Mouse (Mus musculus): ENCODE measurements around the gene Hdac5. TPM values are rescaled to one million over a fixed set of nuclear protein-coding genes. Genes with fewer than 3 reads are reported as not detected.

The Hdac5 gene
- polyA plus RNA-seq, 1 experiment = 68.9 TPM

GRCm38 (mm10) chr11:102207825-102208777, 21.9 kb downstream of the Hdac5 start:
- Histone ChIP-seq H3K4me1 (ENCODE audit: control insufficient read depth, insufficient read depth, low read length) (peaks cover 2% of the 10 kb centered on the region), H3K4me3 (ENCODE audit: control insufficient read depth, low read depth, low read length) (no peak overlapping the region), H3K27ac (ENCODE audit: control insufficient read depth, insufficient read depth, low read depth, low read length) (no peak overlapping the region), H3K27me3 (ENCODE audit: control insufficient read depth, insufficient read depth, low read length) (no peaks in the 10 kb centered on the region), H3K36me3 (ENCODE audit: control insufficient read depth, insufficient read depth, low read length) (no peaks in the 10 kb centered on the region)
- TF ChIP-seq CTCF (IDR thresholded peaks at IDR 0.05; ENCODE audit: control insufficient read depth, insufficient read depth, insufficient replicate concordance, low read depth, low read length) (no peak), POLR2A (IDR thresholded peaks at IDR 0.05; ENCODE audit: control insufficient read depth, low read depth, low read length) (no peak)

- H3K4me3 ChIP-seq (ENCODE audit: control insufficient read depth, low read depth, low read length) = no peak overlapping the region
- no peaks in the 10 kb centered on the region for H3K36me3 ChIP-seq (ENCODE audit: control insufficient read depth, insufficient read depth, low read length)
- TF ChIP-seq POLR2A (IDR thresholded peaks at IDR 0.05; ENCODE audit: control insufficient read depth, low read depth, low read length) (no peak), CTCF (IDR thresholded peaks at IDR 0.05; ENCODE audit: control insufficient read depth, insufficient read depth, insufficient replicate concordance, low read depth, low read length) (no peak)
- H3K4me1 ChIP-seq (ENCODE audit: control insufficient read depth, insufficient read depth, low read length) = peaks cover 2% of the 10 kb centered on the region
- H3K27ac ChIP-seq (ENCODE audit: control insufficient read depth, insufficient read depth, low read depth, low read length) = no peak overlapping the region
- no peaks in the 10 kb centered on the region for H3K27me3 ChIP-seq (ENCODE audit: control insufficient read depth, insufficient read depth, low read length)
Measured at GRCm38 (mm10) chr11:102206481-102206880, 23.5 kb downstream of the Hdac5 start.

GRCm38 (mm10) chr11:102201408-102201821, 28.6 kb downstream of the Hdac5 start:
- no peak overlapping the region for H3K27ac ChIP-seq (ENCODE audit: control insufficient read depth, insufficient read depth, low read depth, low read length)
- H3K36me3 ChIP-seq (ENCODE audit: control insufficient read depth, insufficient read depth, low read length) = no peaks in the 10 kb centered on the region; the same call in 1 of the 2 replicates
- peaks cover 6% of the 10 kb centered on the region for H3K4me1 ChIP-seq (ENCODE audit: control insufficient read depth, insufficient read depth, low read length)
- no peak overlapping the region for H3K4me3 ChIP-seq (ENCODE audit: control insufficient read depth, low read depth, low read length)
- TF ChIP-seq POLR2A (IDR thresholded peaks at IDR 0.05; ENCODE audit: control insufficient read depth, low read depth, low read length) = no peak
- TF ChIP-seq CTCF (IDR thresholded peaks at IDR 0.05; ENCODE audit: control insufficient read depth, insufficient read depth, insufficient replicate concordance, low read depth, low read length) = no peak
- no peaks in the 10 kb centered on the region for H3K27me3 ChIP-seq (ENCODE audit: control insufficient read depth, insufficient read depth, low read length)

GRCm38 (mm10) chr11:102199856-102200255, 30.1 kb downstream of the Hdac5 start:
- no peaks in the 10 kb centered on the region; the same call in 1 of the 2 replicates for H3K36me3 ChIP-seq (ENCODE audit: control insufficient read depth, insufficient read depth, low read length)

GRCm38 (mm10) chr11:102198245-102198644, 31.7 kb downstream of the Hdac5 start:
- peaks cover 6% of the 10 kb centered on the region for H3K4me1 ChIP-seq (ENCODE audit: control insufficient read depth, insufficient read depth, low read length)
- H3K36me3 ChIP-seq (ENCODE audit: control insufficient read depth, insufficient read depth, low read length) = no peaks in the 10 kb centered on the region; the same call in 1 of the 2 replicates
- no peaks in the 10 kb centered on the region for H3K27me3 ChIP-seq (ENCODE audit: control insufficient read depth, insufficient read depth, low read length)
- TF ChIP-seq CTCF (IDR thresholded peaks at IDR 0.05; ENCODE audit: control insufficient read depth, insufficient read depth, insufficient replicate concordance, low read depth, low read length) = no peak
- TF ChIP-seq POLR2A (IDR thresholded peaks at IDR 0.05; ENCODE audit: control insufficient read depth, low read depth, low read length) = no peak
- H3K4me3 ChIP-seq (ENCODE audit: control insufficient read depth, low read depth, low read length) = peak overlapping the region; percentile 10
- H3K27ac ChIP-seq (ENCODE audit: control insufficient read depth, insufficient read depth, low read depth, low read length) = no peak overlapping the region

More at GRCm38 (mm10) chr11:102199856-102200255, 30.1 kb downstream of the Hdac5 start:
- Histone ChIP-seq H3K27ac (ENCODE audit: control insufficient read depth, insufficient read depth, low read depth, low read length) (no peak overlapping the region), H3K27me3 (ENCODE audit: control insufficient read depth, insufficient read depth, low read length) (no peaks in the 10 kb centered on the region), H3K4me1 (ENCODE audit: control insufficient read depth, insufficient read depth, low read length) (peaks cover 6% of the 10 kb centered on the region), H3K4me3 (ENCODE audit: control insufficient read depth, low read depth, low read length) (no peak overlapping the region)
- TF ChIP-seq POLR2A (IDR thresholded peaks at IDR 0.05; ENCODE audit: control insufficient read depth, low read depth, low read length) = no peak
- no peak for TF ChIP-seq CTCF (IDR thresholded peaks at IDR 0.05; ENCODE audit: control insufficient read depth, insufficient read depth, insufficient replicate concordance, low read depth, low read length)

GRCm38 (mm10) chr11:102196018-102196797, 33.8 kb downstream of the Hdac5 start:
- no peak for TF ChIP-seq POLR2A (IDR thresholded peaks at IDR 0.05; ENCODE audit: control insufficient read depth, low read depth, low read length)
- TF ChIP-seq CTCF (IDR thresholded peaks at IDR 0.05; ENCODE audit: control insufficient read depth, insufficient read depth, insufficient replicate concordance, low read depth, low read length) = no peak
- Histone ChIP-seq H3K27ac (ENCODE audit: control insufficient read depth, insufficient read depth, low read depth, low read length) (no peak overlapping the region), H3K27me3 (ENCODE audit: control insufficient read depth, insufficient read depth, low read length) (no peaks in the 10 kb centered on the region), H3K4me3 (ENCODE audit: control insufficient read depth, low read depth, low read length) (peak overlapping the region; percentile 30), H3K36me3 (ENCODE audit: control insufficient read depth, insufficient read depth, low read length) (no peaks in the 10 kb centered on the region; the same call in 1 of the 2 replicates), H3K4me1 (ENCODE audit: control insufficient read depth, insufficient read depth, low read length) (peaks cover 6% of the 10 kb centered on the region)
